Mouse (Mus musculus) mouse embryonic stem cell (cell line): ENCODE measurements around the gene Klf15.

Source experiments
- in situ Hi-C, 2 experiments: fragments of 300-500 bp; cut with MboI; formaldehyde crosslinking; loops; 1 replicate in 1 of 2; 3 replicates in 1 of 2; pipeline ENCODE4 v1.14.3; 2019 to 2020; ENCODE audit warnings: low sequenced_read_pairs in 2 of 2, low pct_unique_long_range_greater_than_20kb in 1 of 2, mixed read lengths in 1 of 2; ENCODE audit not compliant: unreplicated experiment in 1 of 2

The Klf15 gene

GRCm38 (mm10) chr6:90512416-90512815, 50.0 kb downstream of the Klf15 start:
- in situ Hi-C loops, result no loop called here

GRCm38 (mm10) chr6:90513074-90513856, 50.9 kb downstream of the Klf15 start:
- in situ Hi-C loops, result no loop called here

DNA sequence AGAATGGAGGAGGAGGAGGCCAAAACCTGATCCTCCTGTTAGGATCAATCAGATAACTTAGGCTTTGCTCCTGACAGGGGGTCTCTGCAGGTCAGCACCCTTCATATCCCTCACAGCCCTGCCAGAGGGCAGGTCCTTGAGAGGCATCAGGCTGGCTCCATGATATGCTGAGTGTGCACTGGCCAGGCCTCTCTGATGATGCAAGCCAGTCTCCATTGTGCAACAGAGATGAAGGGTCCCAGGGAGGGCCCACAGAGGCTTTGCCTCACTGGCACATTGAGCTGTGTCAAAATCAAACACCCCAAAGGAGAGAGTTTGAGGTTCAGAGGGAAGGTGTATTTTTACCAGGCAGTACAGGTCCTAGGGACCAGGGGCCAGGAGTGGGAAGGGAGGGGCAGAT, 52.0 kb downstream of the Klf15 start:
- in situ Hi-C loops, result no loop called here

DNA sequence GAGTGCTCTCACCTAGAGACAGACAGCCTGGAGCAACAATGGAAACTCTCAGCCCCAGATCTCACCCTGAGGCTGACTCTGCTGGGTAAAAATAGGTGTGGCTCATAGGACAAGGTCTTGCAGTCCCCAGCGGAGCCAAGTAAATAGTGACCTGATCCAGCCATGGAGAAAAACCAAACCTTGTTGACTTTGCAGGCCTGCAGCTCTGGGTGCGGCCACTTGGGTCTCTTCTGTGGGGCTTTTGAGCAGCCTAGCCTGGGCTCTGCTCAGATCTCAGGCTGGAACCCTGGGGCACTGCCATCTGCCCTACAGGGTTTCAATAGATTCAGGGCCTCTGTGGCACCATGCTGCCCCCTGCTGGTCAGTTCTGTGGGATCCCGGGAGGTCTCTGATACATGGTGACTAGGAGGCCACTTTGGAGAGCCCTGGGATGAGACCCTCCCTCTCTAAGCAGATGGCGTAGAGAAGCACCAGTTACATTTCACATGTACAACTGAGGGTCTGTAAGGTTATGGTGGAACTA, 52.6 kb downstream of the Klf15 start:
- in situ Hi-C loops, result no loop called here

GRCm38 (mm10) chr6:90518892-90519291, 56.5 kb downstream of the Klf15 start:
- in situ Hi-C loops, result no loop called here

GRCm38 (mm10) chr6:90519375-90519774, 57.0 kb downstream of the Klf15 start:
- in situ Hi-C loops, result no loop called here
